In genomic region chr2:173022056-173022681, GRCm38 (mm10) we compare ENCODE assay signal across 8 mouse cellular contexts. TPM values are rescaled to one million over a fixed set of nuclear protein-coding genes. Genes with fewer than 3 reads are reported as not detected.
DNase-seq lines count a peak whose midpoint lies in the region; ATAC-seq and TF ChIP-seq lines count a peak whose summit lies in the region.

No protein-coding gene starts in this region.

- H3K9ac ChIP-seq in hindbrain, embryonic 14.5 days, result peak overlapping the region; percentile 80
- peak overlapping the region; percentile 97 for H3K9ac ChIP-seq in liver, embryonic 16.5 days (ENCODE audit: low read depth, low read length)

- H3K27me3 ChIP-seq in Patski, result no peaks in the 10 kb centered on the region
- H3K27me3 ChIP-seq in forebrain, embryonic 10.5 days (ENCODE audit: poor library complexity, severe bottlenecking), result peaks cover 42% of the 10 kb centered on the region
- H3K27me3 ChIP-seq in hindbrain, embryonic 14.5 days (ENCODE audit: control insufficient read depth, insufficient read depth, low read length), result peaks cover 24% of the 10 kb centered on the region
- no peaks in the 10 kb centered on the region for H3K27me3 ChIP-seq in liver, embryonic 16.5 days (ENCODE audit: control insufficient read depth, insufficient read depth, low read depth, low read length)
- no peaks in the 10 kb centered on the region for H3K27me3 ChIP-seq in spleen, adult 2 months (ENCODE audit: control insufficient read depth, insufficient read depth, low read length)

- TF ChIP-seq CTCF in gastrocnemius, adult 2 months (IDR thresholded peaks at IDR 0.05), result no peak
- no peak for TF ChIP-seq CTCF in Patski (IDR thresholded peaks at IDR 0.05)
- no peak for TF ChIP-seq CTCF in spleen, adult 2 months (IDR thresholded peaks at IDR 0.05; ENCODE audit: extremely low read depth, insufficient read depth, insufficient read length, insufficient replicate concordance)

- no peaks in the 10 kb centered on the region for H3K9me3 ChIP-seq in forebrain, embryonic 10.5 days
- H3K9me3 ChIP-seq in hindbrain, embryonic 14.5 days (ENCODE audit: control insufficient read depth, low read length), result no peaks in the 10 kb centered on the region
- no peaks in the 10 kb centered on the region for H3K9me3 ChIP-seq in liver, embryonic 16.5 days (replicated peaks; ENCODE audit: control insufficient read depth, low read length)

- peak overlapping the region; percentile 83 for H3K4me2 ChIP-seq in hindbrain, embryonic 14.5 days (replicated peaks)
- peak overlapping the region; percentile 86 for H3K4me2 ChIP-seq in liver, embryonic 16.5 days (ENCODE audit: low read depth, low read length)

- peak overlapping the region; percentile 95 for H3K27ac ChIP-seq in gastrocnemius, adult 2 months
- peak overlapping the region; percentile 95 for H3K27ac ChIP-seq in forebrain, embryonic 10.5 days
- H3K27ac ChIP-seq in hindbrain, embryonic 14.5 days, result peak overlapping the region; percentile 69
- peak overlapping the region; percentile 91 for H3K27ac ChIP-seq in liver, embryonic 16.5 days (ENCODE audit: low read length)
- H3K27ac ChIP-seq in spleen, adult 2 months (ENCODE audit: insufficient read depth, low read length), result peak overlapping the region; percentile 93

- ATAC-seq in Patski, result peak; percentile 23
- ATAC-seq in hindbrain, embryonic 14.5 days (ENCODE audit: low FRiP score), result peak; percentile 56
- peak; percentile 33 for ATAC-seq in liver, embryonic 16.5 days (ENCODE audit: low read depth)

- no peak for TF ChIP-seq POLR2A in spleen, adult 2 months (IDR thresholded peaks at IDR 0.05; ENCODE audit: low read depth, low read length)

- H3K4me3 ChIP-seq in gastrocnemius, adult 2 months, result peak overlapping the region; percentile 85
- peak overlapping the region; percentile 69 for H3K4me3 ChIP-seq in forebrain, embryonic 10.5 days
- H3K4me3 ChIP-seq in hindbrain, embryonic 14.5 days (replicated peaks; ENCODE audit: low read length), result peak overlapping the region; percentile 89
- H3K4me3 ChIP-seq in liver, embryonic 16.5 days (ENCODE audit: low read depth, low read length), result peak overlapping the region; percentile 98
- H3K4me3 ChIP-seq in spleen, adult 2 months (ENCODE audit: extremely low read depth, insufficient read depth, insufficient read length), result peak overlapping the region; percentile 85

- peak; percentile 77 for DNase-seq in gastrocnemius, adult 2 months
- DNase-seq in gastrocnemius, adult 8-10 months (ENCODE audit: low spot score in 2 of 2), result no peak
- DNase-seq in Patski (ENCODE audit: low read depth, low spot score), result no peak
- DNase-seq in forebrain, embryonic 10.5 days (ENCODE audit: extremely low spot score, low spot score), result peak; percentile 68
- peak; percentile 57 for DNase-seq in hindbrain, embryonic 14.5 days (ENCODE audit: low spot score)
- DNase-seq in spleen, adult 2 months (ENCODE audit: low read depth in 1 of 2, low spot score in 2 of 2), result peak in 1 of 2 experiments; percentile 60
- DNase-seq in left cerebral cortex, adult 8-10 months (ENCODE audit: low spot score in 2 of 2), result no peak

- CTCF ChIA-PET in Patski (lab: Charles Lee), result interaction anchor here (1.0 kb wide), 1 partner anchor 24 kb away, joined by 3 read pairs; no protein-coding TSS in a partner anchor

- in situ Hi-C loops in Patski (cut with MboI; ENCODE audit: low pct_unique_long_range_greater_than_20kb), result no loop called here

- POLR2A ChIA-PET in Patski (lab: Charles Lee), result interaction anchor here (0.9 to 1.0 kb wide), 2 partner anchors 10 to 60 kb away, joined by 3 to 4 read pairs; no protein-coding TSS in a partner anchor

- H3K4me1 ChIP-seq in forebrain, embryonic 10.5 days, result peaks cover 78% of the 10 kb centered on the region
- peaks cover 37% of the 10 kb centered on the region for H3K4me1 ChIP-seq in hindbrain, embryonic 14.5 days (replicated peaks; ENCODE audit: control insufficient read depth, insufficient read depth, low read length)
- peaks cover 75% of the 10 kb centered on the region for H3K4me1 ChIP-seq in liver, embryonic 16.5 days (ENCODE audit: control insufficient read depth, low read depth, low read length)
- peaks cover 53% of the 10 kb centered on the region for H3K4me1 ChIP-seq in spleen, adult 2 months (ENCODE audit: control insufficient read depth, insufficient read depth, insufficient read length)

- intact Hi-C loops in gastrocnemius, adult 2 months (cut with DNase I), result loop anchor here (2.0 kb wide), 1 partner anchor 59 kb away; no protein-coding TSS in a partner anchor

- under 1% methylated on average over 51 of the region's 51 CpGs for WGBS in forebrain, embryonic 10.5 days
- under 1% methylated on average over 51 of the region's 51 CpGs for WGBS in hindbrain, embryonic 14.5 days
- under 1% methylated on average over 45 of the region's 51 CpGs for WGBS in liver, embryonic 16.5 days (ENCODE audit: insufficient replicate concordance)
- WGBS in spleen, adult 2 months, result under 1% methylated on average over 51 of the region's 51 CpGs

- H3K36me3 ChIP-seq in forebrain, embryonic 10.5 days (replicated peaks), result peaks cover 42% of the 10 kb centered on the region
- 0 out of 2 replicates have a peak, but pooled peaks cover 3% of the 10 kb centered on the region for H3K36me3 ChIP-seq in hindbrain, embryonic 14.5 days (replicated peaks; ENCODE audit: control insufficient read depth, insufficient read depth)
- peaks cover 47% of the 10 kb centered on the region for H3K36me3 ChIP-seq in liver, embryonic 16.5 days (ENCODE audit: control insufficient read depth, insufficient read depth)
- peaks cover 28% of the 10 kb centered on the region for H3K36me3 ChIP-seq in spleen, adult 2 months (ENCODE audit: control insufficient read depth, insufficient read depth, low read length)

RNA-seq across cellular contexts. Expression of gene Rbm38, which starts 1.9 kb away (rescaled TPM):
- 100 to 1,000 TPM; 181 to 246 TPM for total RNA-seq in gastrocnemius, adult 2 months (2021)
- total RNA-seq in gastrocnemius, adult 8-10 months (2022), result 100 to 1,000 TPM; 180 to 208 (median 192) TPM
- polyA plus RNA-seq in Patski (2021), result 27.5 TPM
- 119 and 123 TPM in 2 replicates for polyA plus RNA-seq in forebrain, embryonic 10.5 days (2016; fragmentation: Nextera tagmentation; extraction: Ambion mirVana)
- polyA plus RNA-seq in hindbrain, embryonic 14.5 days (2014; fragmentation: Nextera tagmentation; extraction: Ambion mirVana), result 13.3 and 16.4 TPM in 2 replicates
- polyA plus RNA-seq in liver, embryonic 16.5 days (2015; fragmentation: Nextera tagmentation; extraction: Ambion mirVana), result 279 and 350 TPM in 2 replicates
- 663 and 724 TPM in 2 replicates for polyA plus RNA-seq in spleen, adult 2 months (2012; rRNA removed)
- 1 to 10 TPM; 2.9 to 5.2 (median 3.6) TPM for total RNA-seq in left cerebral cortex, adult 8-10 months (2022)

RNA-seq across cellular contexts. Expression of gene Rae1, which starts 22.3 kb away (rescaled TPM):
- total RNA-seq in gastrocnemius, adult 2 months (2021), result 10 to 100 TPM; 12.4 to 14.4 TPM
- 10 to 100 TPM in 3 of 4 experiments, 1 to 10 TPM in 1; 8.5 to 11.1 (median 11.0) TPM for total RNA-seq in gastrocnemius, adult 8-10 months (2022)
- 77.6 TPM for polyA plus RNA-seq in Patski (2021)
- polyA plus RNA-seq in forebrain, embryonic 10.5 days (2016; fragmentation: Nextera tagmentation; extraction: Ambion mirVana), result 168 TPM in 2 replicates
- polyA plus RNA-seq in hindbrain, embryonic 14.5 days (2014; fragmentation: Nextera tagmentation; extraction: Ambion mirVana), result 111 and 117 TPM in 2 replicates
- 55.2 and 56.6 TPM in 2 replicates for polyA plus RNA-seq in liver, embryonic 16.5 days (2015; fragmentation: Nextera tagmentation; extraction: Ambion mirVana)
- 48.3 and 51.5 TPM in 2 replicates for polyA plus RNA-seq in spleen, adult 2 months (2012; rRNA removed)
- 10 to 100 TPM; 56.9 to 63.1 (median 62.1) TPM for total RNA-seq in left cerebral cortex, adult 8-10 months (2022)

RNA-seq across cellular contexts. Expression of gene Spo11, which starts 44.7 kb away (rescaled TPM):
- not detected for total RNA-seq in gastrocnemius, adult 2 months (2021)
- not detected for total RNA-seq in gastrocnemius, adult 8-10 months (2022)
- polyA plus RNA-seq in Patski (2021), result 1.3 TPM
- 0.42 and 0.73 TPM in 2 replicates for polyA plus RNA-seq in forebrain, embryonic 10.5 days (2016; fragmentation: Nextera tagmentation; extraction: Ambion mirVana)
- 0.95 and 1.0 TPM in 2 replicates for polyA plus RNA-seq in hindbrain, embryonic 14.5 days (2014; fragmentation: Nextera tagmentation; extraction: Ambion mirVana)
- polyA plus RNA-seq in liver, embryonic 16.5 days (2015; fragmentation: Nextera tagmentation; extraction: Ambion mirVana), result not detected in 2 replicates
- 0.86 and 0.98 TPM in 2 replicates for polyA plus RNA-seq in spleen, adult 2 months (2012; rRNA removed)
- under 1 TPM; 0.32 to 0.59 (median 0.41) TPM for total RNA-seq in left cerebral cortex, adult 8-10 months (2022)

Comparison
In these comparisons a context has a peak if more than half of its experiments do, and no peak if none do; other contexts are left out.
1. DNase-seq: peak in gastrocnemius, adult 2 months (single experiment), forebrain, embryonic 10.5 days (single experiment) and hindbrain, embryonic 14.5 days (single experiment); none in gastrocnemius, adult 8-10 months (0 of 2), Patski (single experiment) and left cerebral cortex, adult 8-10 months (0 of 2).
2. Peak in every context shown above with its lines, with median percentiles within 50 percentile points of each other: H3K27ac ChIP-seq, H3K4me3 ChIP-seq and ATAC-seq.